Comparison of ENCODE assay signal across 8 mouse cellular contexts in the genomic region with DNA sequence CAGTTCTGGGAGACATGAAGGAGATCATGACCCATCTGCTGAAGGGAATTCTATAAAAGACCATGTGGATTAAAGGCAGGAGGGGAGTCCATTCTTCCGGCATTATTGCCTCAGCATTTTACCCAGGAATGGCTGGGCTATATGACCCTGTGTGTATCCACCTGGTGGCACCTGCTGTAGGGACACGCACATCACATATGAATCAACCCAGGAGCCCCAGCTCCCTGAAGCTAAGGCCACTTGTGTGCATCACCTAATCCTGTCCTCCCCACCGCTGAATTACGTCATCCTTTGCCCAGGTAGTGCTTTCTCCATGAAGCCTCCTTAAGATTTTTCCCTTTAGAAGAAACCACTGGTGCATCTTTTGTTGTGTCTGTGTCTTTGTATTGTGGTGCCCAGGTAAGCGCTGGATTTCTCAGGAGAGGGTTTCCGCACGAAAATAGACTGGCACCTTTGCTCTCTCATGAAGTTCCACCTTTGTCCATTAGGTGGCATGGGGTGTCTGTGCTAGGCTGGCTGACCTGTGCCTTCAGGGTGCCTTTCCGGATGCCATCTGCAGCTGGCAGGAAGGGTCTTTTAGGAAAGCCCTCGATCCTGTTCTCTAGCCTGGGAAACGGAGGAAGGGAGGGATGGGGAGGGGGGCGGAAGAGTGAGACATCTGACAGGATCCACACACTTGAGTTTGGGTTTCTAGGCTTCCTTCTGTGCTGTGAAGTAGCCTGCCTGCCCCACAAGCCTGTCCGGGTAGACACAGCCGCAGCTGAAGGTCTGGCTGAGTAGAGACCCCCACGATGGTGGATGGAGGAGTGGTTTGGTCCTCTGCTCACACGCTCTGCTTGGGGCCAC. TPM values are rescaled to one million over a fixed set of nuclear protein-coding genes. Genes with fewer than 3 reads are reported as not detected.
DNase-seq lines count a peak whose midpoint lies in the region; ATAC-seq and TF ChIP-seq lines count a peak whose summit lies in the region.

No protein-coding gene starts in this region.

- H3K9me3 ChIP-seq in forebrain, embryonic 16.5 days (ENCODE audit: control insufficient read depth, low read length) = no peaks in the 10 kb centered on the region
- no peaks in the 10 kb centered on the region for H3K9me3 ChIP-seq in hindbrain, embryonic 16.5 days (ENCODE audit: control insufficient read depth, low read length)
- no peaks in the 10 kb centered on the region for H3K9me3 ChIP-seq in limb, embryonic 10.5 days (replicated peaks)
- H3K9me3 ChIP-seq in midbrain, embryonic 11.5 days (ENCODE audit: control insufficient read depth, low read length) = no peaks in the 10 kb centered on the region

- no peaks in the 10 kb centered on the region for H3K36me3 ChIP-seq in forebrain, embryonic 16.5 days (ENCODE audit: control insufficient read depth, insufficient read depth)
- H3K36me3 ChIP-seq in hindbrain, embryonic 16.5 days (ENCODE audit: control insufficient read depth, insufficient read depth, low read length) = no peaks in the 10 kb centered on the region
- H3K36me3 ChIP-seq in limb, embryonic 10.5 days = no peaks in the 10 kb centered on the region
- no peaks in the 10 kb centered on the region for H3K36me3 ChIP-seq in midbrain, embryonic 11.5 days (ENCODE audit: control insufficient read depth, insufficient read depth, low read length)

- TF ChIP-seq POLR2A in cerebellum, adult 2 months (IDR thresholded peaks at IDR 0.05; ENCODE audit: borderline replicate concordance, insufficient read depth, low read length) = no peak

- peak; percentile 92 for TF ChIP-seq CTCF in cerebellum, adult 2 months (IDR thresholded peaks at IDR 0.05; ENCODE audit: borderline replicate concordance, insufficient read depth, low read depth, low read length)

- H3K4me3 ChIP-seq in cerebellum, adult 2 months (replicated peaks; ENCODE audit: insufficient read depth, low read depth, low read length) = no peak overlapping the region
- H3K4me3 ChIP-seq in forebrain, embryonic 16.5 days (replicated peaks; ENCODE audit: low read length) = no peak overlapping the region
- no peak overlapping the region for H3K4me3 ChIP-seq in hindbrain, embryonic 16.5 days (ENCODE audit: low read length)
- peak overlapping the region; percentile 22 for H3K4me3 ChIP-seq in limb, embryonic 10.5 days
- no peak overlapping the region for H3K4me3 ChIP-seq in midbrain, embryonic 11.5 days (ENCODE audit: low read depth, low read length)

- no peak overlapping the region for H3K27ac ChIP-seq in cerebellum, adult 2 months (ENCODE audit: insufficient read depth, low read length)
- H3K27ac ChIP-seq in forebrain, embryonic 16.5 days (ENCODE audit: low read length) = no peak overlapping the region
- H3K27ac ChIP-seq in hindbrain, embryonic 16.5 days (ENCODE audit: low read depth, low read length) = peak overlapping the region; percentile 44; the same call in 1 of the 2 replicates
- H3K27ac ChIP-seq in limb, embryonic 10.5 days = 0 out of 2 replicates have a peak overlapping the region, but pooled peaks have one; percentile 31
- peak overlapping the region; percentile 8; the same call in 1 of the 2 replicates for H3K27ac ChIP-seq in midbrain, embryonic 11.5 days (ENCODE audit: low read depth, low read length)

- no peak overlapping the region for H3K4me2 ChIP-seq in forebrain, embryonic 16.5 days (ENCODE audit: low read length)
- H3K4me2 ChIP-seq in hindbrain, embryonic 16.5 days (ENCODE audit: low read length) = 0 out of 2 replicates have a peak overlapping the region, but pooled peaks have one; percentile 7
- H3K4me2 ChIP-seq in midbrain, embryonic 11.5 days = no peak overlapping the region

- H3K9ac ChIP-seq in forebrain, embryonic 16.5 days (replicated peaks; ENCODE audit: low read depth, low read length) = no peak overlapping the region
- H3K9ac ChIP-seq in hindbrain, embryonic 16.5 days (ENCODE audit: low read depth, low read length) = peak overlapping the region; percentile 41
- H3K9ac ChIP-seq in midbrain, embryonic 11.5 days (ENCODE audit: low read length) = peak overlapping the region; percentile 38

- peak; percentile 69 for ATAC-seq in forebrain, embryonic 16.5 days
- ATAC-seq in hindbrain, embryonic 16.5 days = peak; percentile 68
- ATAC-seq in midbrain, embryonic 11.5 days (ENCODE audit: low FRiP score) = peak; percentile 50

- no peaks in the 10 kb centered on the region for H3K27me3 ChIP-seq in cerebellum, adult 2 months (ENCODE audit: control insufficient read depth, insufficient read depth, low read length)
- H3K27me3 ChIP-seq in forebrain, embryonic 16.5 days (replicated peaks; ENCODE audit: control insufficient read depth, insufficient read depth, low read length) = no peaks in the 10 kb centered on the region
- H3K27me3 ChIP-seq in hindbrain, embryonic 16.5 days (replicated peaks; ENCODE audit: control insufficient read depth, insufficient read depth, low read length) = no peaks in the 10 kb centered on the region
- no peaks in the 10 kb centered on the region for H3K27me3 ChIP-seq in limb, embryonic 10.5 days (ENCODE audit: low read depth, poor library complexity, severe bottlenecking)
- H3K27me3 ChIP-seq in midbrain, embryonic 11.5 days (ENCODE audit: control insufficient read depth, insufficient read depth, low read length) = no peaks in the 10 kb centered on the region

- peak; percentile 66 for DNase-seq in layer of hippocampus, adult 11-12 months (ENCODE audit: low spot score)
- DNase-seq in layer of hippocampus, adult 9-10 months (ENCODE audit: low spot score) = no peak
- peak; percentile 80 to 82 for DNase-seq in cerebellum, adult 2 months
- DNase-seq in limb, embryonic 10.5 days (ENCODE audit: low spot score) = peak; percentile 68
- DNase-seq in midbrain, embryonic 11.5 days (ENCODE audit: low spot score, missing footprints) = peak; percentile 94
- peak; percentile 58 to 78 for DNase-seq in spleen, postnatal 10 days (ENCODE audit: low spot score in 2 of 2)

- 16% methylated on average over 15 of the region's 15 CpGs for WGBS in cerebellum, adult 2 months
- WGBS in forebrain, embryonic 16.5 days = 30% methylated on average over 15 of the region's 15 CpGs
- WGBS in hindbrain, embryonic 16.5 days = 31% methylated on average over 15 of the region's 15 CpGs
- WGBS in limb, embryonic 10.5 days = 36% methylated on average over 15 of the region's 15 CpGs
- 41% methylated on average over 15 of the region's 15 CpGs for WGBS in midbrain, embryonic 11.5 days

- peaks cover 17% of the 10 kb centered on the region for H3K4me1 ChIP-seq in cerebellum, adult 2 months (ENCODE audit: control insufficient read depth, insufficient read depth, low read length)
- H3K4me1 ChIP-seq in forebrain, embryonic 16.5 days (replicated peaks; ENCODE audit: control insufficient read depth, insufficient read depth, low read length) = peaks cover 10% of the 10 kb centered on the region
- H3K4me1 ChIP-seq in hindbrain, embryonic 16.5 days (ENCODE audit: control insufficient read depth, insufficient read depth, low read depth, low read length) = peaks cover 12% of the 10 kb centered on the region; the same call in 1 of the 2 replicates
- peaks cover 20% of the 10 kb centered on the region for H3K4me1 ChIP-seq in limb, embryonic 10.5 days
- H3K4me1 ChIP-seq in midbrain, embryonic 11.5 days (ENCODE audit: control insufficient read depth, insufficient read depth, low read length) = no peaks in the 10 kb centered on the region

RNA-seq across cellular contexts. Expression of a gene that starts 1.4 kb away (rescaled TPM):
- polyA plus RNA-seq in cerebellum, adult 2 months (2012; rRNA removed) = 292 and 304 TPM in 2 replicates
- polyA plus RNA-seq in forebrain, embryonic 16.5 days (2015; fragmentation: Nextera tagmentation; extraction: Ambion mirVana) = 359 and 389 TPM in 2 replicates
- 304 and 382 TPM in 2 replicates for polyA plus RNA-seq in hindbrain, embryonic 16.5 days (2015; fragmentation: Nextera tagmentation; extraction: Ambion mirVana)
- polyA plus RNA-seq in limb, embryonic 10.5 days (2016; fragmentation: Nextera tagmentation; extraction: Ambion mirVana) = 491 and 543 TPM in 2 replicates
- polyA plus RNA-seq in midbrain, embryonic 11.5 days (2014; fragmentation: Nextera tagmentation; extraction: Ambion mirVana) = 243 and 258 TPM in 2 replicates

RNA-seq across cellular contexts. Expression of a gene that starts 2.3 kb away (rescaled TPM):
- polyA plus RNA-seq in cerebellum, adult 2 months (2012; rRNA removed) = 3.0 and 3.2 TPM in 2 replicates
- polyA plus RNA-seq in forebrain, embryonic 16.5 days (2015; fragmentation: Nextera tagmentation; extraction: Ambion mirVana) = 0.62 TPM in 2 replicates
- 0.61 and 0.66 TPM in 2 replicates for polyA plus RNA-seq in hindbrain, embryonic 16.5 days (2015; fragmentation: Nextera tagmentation; extraction: Ambion mirVana)
- polyA plus RNA-seq in limb, embryonic 10.5 days (2016; fragmentation: Nextera tagmentation; extraction: Ambion mirVana) = 0.51 and 0.73 TPM in 2 replicates
- polyA plus RNA-seq in midbrain, embryonic 11.5 days (2014; fragmentation: Nextera tagmentation; extraction: Ambion mirVana) = 0.19 and 0.37 TPM in 2 replicates

RNA-seq across cellular contexts. Expression of a gene that starts 7.3 kb away (rescaled TPM):
- polyA plus RNA-seq in cerebellum, adult 2 months (2012; rRNA removed) = 6.1 and 7.6 TPM in 2 replicates
- 1.5 and 2.5 TPM in 2 replicates for polyA plus RNA-seq in forebrain, embryonic 16.5 days (2015; fragmentation: Nextera tagmentation; extraction: Ambion mirVana)
- polyA plus RNA-seq in hindbrain, embryonic 16.5 days (2015; fragmentation: Nextera tagmentation; extraction: Ambion mirVana) = 2.3 and 15.0 TPM in 2 replicates
- 2.7 and 3.8 TPM in 2 replicates for polyA plus RNA-seq in limb, embryonic 10.5 days (2016; fragmentation: Nextera tagmentation; extraction: Ambion mirVana)
- 0.40 and 0.80 TPM in 2 replicates for polyA plus RNA-seq in midbrain, embryonic 11.5 days (2014; fragmentation: Nextera tagmentation; extraction: Ambion mirVana)

RNA-seq across cellular contexts. Expression of a gene that starts 35.7 kb away (rescaled TPM):
- 6.5 and 7.8 TPM in 2 replicates for polyA plus RNA-seq in cerebellum, adult 2 months (2012; rRNA removed)
- polyA plus RNA-seq in forebrain, embryonic 16.5 days (2015; fragmentation: Nextera tagmentation; extraction: Ambion mirVana) = 11.5 and 12.2 TPM in 2 replicates
- 7.8 and 9.8 TPM in 2 replicates for polyA plus RNA-seq in hindbrain, embryonic 16.5 days (2015; fragmentation: Nextera tagmentation; extraction: Ambion mirVana)
- polyA plus RNA-seq in limb, embryonic 10.5 days (2016; fragmentation: Nextera tagmentation; extraction: Ambion mirVana) = 11.3 and 11.7 TPM in 2 replicates
- polyA plus RNA-seq in midbrain, embryonic 11.5 days (2014; fragmentation: Nextera tagmentation; extraction: Ambion mirVana) = 12.5 and 14.3 TPM in 2 replicates

RNA-seq across cellular contexts. Expression of a gene that starts 35.9 kb away (rescaled TPM):
- polyA plus RNA-seq in cerebellum, adult 2 months (2012; rRNA removed) = 128 and 131 TPM in 2 replicates
- 138 and 150 TPM in 2 replicates for polyA plus RNA-seq in forebrain, embryonic 16.5 days (2015; fragmentation: Nextera tagmentation; extraction: Ambion mirVana)
- 102 and 120 TPM in 2 replicates for polyA plus RNA-seq in hindbrain, embryonic 16.5 days (2015; fragmentation: Nextera tagmentation; extraction: Ambion mirVana)
- polyA plus RNA-seq in limb, embryonic 10.5 days (2016; fragmentation: Nextera tagmentation; extraction: Ambion mirVana) = 133 and 148 TPM in 2 replicates
- 95.7 and 95.9 TPM in 2 replicates for polyA plus RNA-seq in midbrain, embryonic 11.5 days (2014; fragmentation: Nextera tagmentation; extraction: Ambion mirVana)

Comparison
In these comparisons a context has a peak if more than half of its experiments do, and no peak if none do; other contexts are left out.
1. H3K27ac ChIP-seq: peak in hindbrain, embryonic 16.5 days (single experiment), limb, embryonic 10.5 days (single experiment) and midbrain, embryonic 11.5 days (single experiment); none in cerebellum, adult 2 months (single experiment) and forebrain, embryonic 16.5 days (single experiment).
2. Peak in every context shown above with its lines, with median percentiles within 50 percentile points of each other: ATAC-seq.